Mouse (Mus musculus) lung, embryonic 14.5 days (tissue): ENCODE measurements around the gene Col26a1. TPM values are rescaled to one million over a fixed set of nuclear protein-coding genes. Genes with fewer than 3 reads are reported as not detected.

Experiments
- ATAC-seq: fragments of 200-750 bp; cut with Nextera tagmentation; 2 replicates; pipeline ENCODE4 v1.8.0; 2017; ENCODE audit warnings: mild to moderate bottlenecking, moderate TSS enrichment, moderate library complexity; ENCODE audit not compliant: insufficient read depth
- DNase-seq: peaks from one replicate; pipeline ENCODE4 v3.0.0-alpha.2; 2015
- H3K27ac ChIP-seq: fragments of 300-500 bp; sonication (generic); 2 replicates; pipeline ENCODE4 v1.5.1; 2014; ENCODE audit warnings: low read depth, mild to moderate bottlenecking, moderate library complexity
- H3K27me3 ChIP-seq: fragments of 300-500 bp; sonication (generic); 2 replicates; pipeline ENCODE4 v1.6.1; 2014; ENCODE audit warnings: low read length, control low read depth; ENCODE audit not compliant: insufficient read depth
- H3K36me3 ChIP-seq: fragments of 300-500 bp; sonication (generic); 2 replicates; pipeline ENCODE4 v1.6.1; 2014; ENCODE audit warnings: control low read depth; ENCODE audit not compliant: insufficient read depth
- H3K4me1 ChIP-seq: fragments of 300-500 bp; sonication (generic); 2 replicates; pipeline ENCODE4 v1.6.1; 2014; ENCODE audit warnings: antibody characterized with exemption, control low read depth; ENCODE audit not compliant: insufficient read depth
- H3K4me2 ChIP-seq: fragments of 300-500 bp; sonication (generic); 2 replicates; pipeline ENCODE4 v1.6.1; 2014; ENCODE audit warnings: mild to moderate bottlenecking
- H3K4me3 ChIP-seq: fragments of 300-500 bp; sonication (generic); 2 replicates; pipeline ENCODE4 v1.5.1; 2014; ENCODE audit warnings: low read depth, low read length
- H3K9ac ChIP-seq: fragments of 300-500 bp; sonication (generic); 2 replicates; pipeline ENCODE4 v1.6.1; 2014
- H3K9me3 ChIP-seq: fragments of 300-500 bp; sonication (generic); 2 replicates; pipeline ENCODE4 v1.6.1; 2016; ENCODE audit warnings: low read depth, low read length, control low read depth
- CTCF ChIP-seq: IDR thresholded peaks from 2 replicates; pipeline ENCODE4 v1.5.1; 2016; ENCODE audit warnings: antibody characterized with exemption, low read depth
- WGBS: fragments of 180-500 bp; shearing (Covaris S2); extraction: QIAGEN DNeasy Blood & Tissue Kit; methylation state at CpG from one replicate; pipeline ENCODE4 v1.1.7; 2014; 5-methylcytosine and 5-hydroxymethylcytosine counted together
- polyA plus RNA-seq: library from polyadenylated mRNA; unstranded; fragments of >200 nt; fragmentation: Nextera tagmentation; extraction: Ambion mirVana; gene quantifications from 2 replicates; pipeline ENCODE4 v1.2.1, GENCODE M21; 2014

The Col26a1 gene
- polyA plus RNA-seq, 1 experiment from 2014 or later, result 11.7 TPM

DNA sequence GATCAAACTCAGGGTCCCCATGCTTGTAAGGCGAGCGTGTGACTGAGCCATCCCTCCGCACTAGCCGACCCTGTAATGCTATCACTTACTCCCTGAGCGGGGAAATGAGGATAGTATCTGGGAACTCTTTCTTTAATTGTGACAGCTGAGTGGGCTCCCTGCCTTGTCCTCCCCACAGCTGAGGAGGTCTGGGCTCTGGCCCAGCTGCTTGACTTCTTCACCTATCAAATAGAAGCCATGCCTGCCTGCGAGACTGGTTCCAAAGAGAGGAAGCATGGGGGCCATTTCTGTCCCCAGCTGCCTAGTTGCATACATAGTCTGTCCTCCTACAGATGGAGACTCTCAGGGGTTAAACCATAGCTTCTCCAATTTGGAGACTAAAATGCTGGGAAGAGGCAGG is 78.0 kb downstream of the Col26a1 start:
- no peaks in the 10 kb centered on the region for H3K27me3 ChIP-seq
- peak overlapping the region; percentile 59; the same call in 1 of the 2 replicates for H3K27ac ChIP-seq
- TF ChIP-seq CTCF, result no peak
- H3K9ac ChIP-seq, result no peak overlapping the region
- peaks cover 25% of the 10 kb centered on the region; the same call in 1 of the 2 replicates for H3K4me1 ChIP-seq
- 52% methylated on average over 6 of the region's 6 CpGs for WGBS
- no peak overlapping the region for H3K4me3 ChIP-seq
- no peaks in the 10 kb centered on the region for H3K36me3 ChIP-seq
- no peaks in the 10 kb centered on the region for H3K9me3 ChIP-seq
- no peak overlapping the region for H3K4me2 ChIP-seq
- ATAC-seq (peak; percentile 52), DNase-seq (peak; percentile 70)

DNA sequence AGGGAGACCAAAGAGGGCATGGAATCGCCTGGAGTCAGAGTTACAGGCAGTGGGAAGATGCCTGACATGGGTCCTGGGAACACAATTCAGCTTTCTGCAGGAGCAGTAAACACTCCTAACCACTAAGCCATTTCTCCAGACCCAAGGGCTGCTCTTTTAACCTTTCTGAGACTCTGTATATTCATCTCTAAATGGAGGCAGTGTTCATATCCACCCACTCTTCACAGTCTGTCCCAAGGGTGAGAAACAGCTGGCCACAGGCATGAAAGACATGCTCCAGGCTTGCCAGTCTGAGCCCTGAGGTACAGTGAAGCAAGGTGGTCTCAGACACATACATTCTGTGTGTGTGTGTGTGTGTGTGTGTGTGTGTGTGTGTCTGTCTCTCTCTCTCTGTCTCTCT is 78.8 kb downstream of the Col26a1 start:
- H3K27ac ChIP-seq, result no peak overlapping the region
- H3K4me2 ChIP-seq, result no peak overlapping the region
- H3K4me3 ChIP-seq, result no peak overlapping the region
- no peaks in the 10 kb centered on the region for H3K36me3 ChIP-seq
- WGBS, result 44% methylated on average over 1 of the region's 1 CpGs
- ATAC-seq (no peak), DNase-seq (peak; percentile 38)
- no peaks in the 10 kb centered on the region for H3K9me3 ChIP-seq
- H3K4me1 ChIP-seq, result peaks cover 25% of the 10 kb centered on the region; the same call in 1 of the 2 replicates
- H3K9ac ChIP-seq, result no peak overlapping the region
- no peaks in the 10 kb centered on the region for H3K27me3 ChIP-seq
- TF ChIP-seq CTCF, result no peak

DNA sequence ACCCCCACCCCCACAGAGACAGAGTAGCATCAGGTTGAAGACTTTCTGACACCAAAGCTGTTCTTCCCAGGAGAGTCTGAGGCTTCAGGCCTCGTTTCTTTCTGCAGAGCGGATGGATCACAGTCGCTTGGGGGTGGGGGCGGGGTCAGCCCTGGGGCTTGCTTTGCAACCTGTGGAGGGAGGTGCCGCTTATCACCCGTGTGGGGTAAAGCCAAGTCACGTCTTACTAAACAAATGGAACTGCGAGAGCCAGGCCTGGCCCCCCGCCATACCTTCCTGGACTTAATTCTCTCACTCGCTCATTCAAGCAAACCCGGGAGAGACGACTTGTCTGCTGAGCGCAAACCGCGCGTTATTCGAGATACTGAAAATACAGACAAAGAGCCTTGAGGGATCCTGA is 80.3 kb downstream of the Col26a1 start:
- H3K36me3 ChIP-seq, result no peaks in the 10 kb centered on the region
- H3K27me3 ChIP-seq, result no peaks in the 10 kb centered on the region
- H3K9ac ChIP-seq, result 0 out of 2 replicates have a peak overlapping the region, but pooled peaks have one; percentile 10
- H3K27ac ChIP-seq, result peak overlapping the region; percentile 6; the same call in 1 of the 2 replicates
- H3K9me3 ChIP-seq, result no peaks in the 10 kb centered on the region
- ATAC-seq, result 0 out of 2 replicates have a peak, but pooled peaks have one; percentile 6
- peak overlapping the region; percentile 50 for H3K4me2 ChIP-seq
- no peak for TF ChIP-seq CTCF
- peaks cover 25% of the 10 kb centered on the region; the same call in 1 of the 2 replicates for H3K4me1 ChIP-seq
- WGBS, result 9% methylated on average over 17 of the region's 17 CpGs
- DNase-seq, result peak; percentile 68
- no peak overlapping the region for H3K4me3 ChIP-seq

DNA sequence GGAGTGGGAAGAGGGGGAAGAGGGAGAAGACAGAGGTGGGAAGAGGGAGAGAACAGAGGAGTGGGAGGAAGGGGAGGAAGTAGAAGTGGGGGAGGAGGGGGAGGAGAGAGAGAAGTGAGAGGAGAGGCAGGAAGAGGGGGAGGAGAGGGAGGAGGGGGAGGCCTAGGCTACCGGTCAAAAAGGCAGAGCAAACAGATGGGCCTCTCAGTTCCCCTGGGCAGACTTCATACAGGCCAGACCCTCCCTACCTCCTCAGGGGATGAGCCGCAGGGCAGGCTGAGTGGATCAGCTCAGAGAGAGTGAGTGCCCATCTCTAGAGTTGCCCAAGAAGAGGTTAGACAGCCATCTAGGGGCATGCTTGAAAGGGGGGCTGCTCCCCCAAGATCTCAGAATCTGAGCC is 86.1 kb downstream of the Col26a1 start:
- H3K4me2 ChIP-seq, result no peak overlapping the region
- peak overlapping the region; percentile 43; the same call in 1 of the 2 replicates for H3K27ac ChIP-seq
- peak; percentile 55; the same call in 1 of the 2 replicates for ATAC-seq
- no peak for TF ChIP-seq CTCF
- no peak overlapping the region for H3K9ac ChIP-seq
- no peaks in the 10 kb centered on the region for H3K9me3 ChIP-seq
- H3K4me3 ChIP-seq, result no peak overlapping the region
- 0 out of 2 replicates have a peak, but pooled peaks cover 5% of the 10 kb centered on the region for H3K4me1 ChIP-seq
- H3K36me3 ChIP-seq, result no peaks in the 10 kb centered on the region
- 4% methylated on average over 2 of the region's 2 CpGs for WGBS
- H3K27me3 ChIP-seq, result no peaks in the 10 kb centered on the region
- no peak for DNase-seq

DNA sequence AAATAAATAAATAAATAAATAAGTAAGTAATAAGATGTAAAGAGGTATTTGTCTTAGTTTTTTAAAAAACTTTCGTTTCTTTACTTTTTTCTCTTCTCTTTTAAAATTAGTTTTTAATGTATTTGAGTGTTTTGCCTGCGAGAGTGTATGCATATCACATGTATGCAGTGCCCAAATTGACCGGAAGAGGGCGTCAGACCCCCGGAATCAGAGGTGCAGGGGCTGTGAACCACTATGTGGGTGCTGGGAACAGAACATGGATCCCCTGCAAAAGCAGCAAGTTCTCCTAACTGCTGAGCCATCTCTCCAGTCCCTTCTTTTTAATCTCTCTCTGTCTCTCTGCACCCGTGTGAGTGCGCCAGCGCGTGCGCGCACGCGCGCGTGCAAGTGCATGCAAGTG is 89.2 kb downstream of the Col26a1 start:
- Histone ChIP-seq H3K9me3 (no peaks in the 10 kb centered on the region), H3K4me2 (no peak overlapping the region), H3K27me3 (no peaks in the 10 kb centered on the region), H3K4me3 (no peak overlapping the region), H3K27ac (no peak overlapping the region), H3K9ac (no peak overlapping the region), H3K4me1 (peaks cover 9% of the 10 kb centered on the region; the same call in 1 of the 2 replicates), H3K36me3 (no peaks in the 10 kb centered on the region)
- DNase-seq (no peak), ATAC-seq (no peak)
- 92% methylated on average over 15 of the region's 15 CpGs for WGBS
- TF ChIP-seq CTCF, result 0 out of 2 replicates have a peak, but pooled peaks have one; percentile 7

DNA sequence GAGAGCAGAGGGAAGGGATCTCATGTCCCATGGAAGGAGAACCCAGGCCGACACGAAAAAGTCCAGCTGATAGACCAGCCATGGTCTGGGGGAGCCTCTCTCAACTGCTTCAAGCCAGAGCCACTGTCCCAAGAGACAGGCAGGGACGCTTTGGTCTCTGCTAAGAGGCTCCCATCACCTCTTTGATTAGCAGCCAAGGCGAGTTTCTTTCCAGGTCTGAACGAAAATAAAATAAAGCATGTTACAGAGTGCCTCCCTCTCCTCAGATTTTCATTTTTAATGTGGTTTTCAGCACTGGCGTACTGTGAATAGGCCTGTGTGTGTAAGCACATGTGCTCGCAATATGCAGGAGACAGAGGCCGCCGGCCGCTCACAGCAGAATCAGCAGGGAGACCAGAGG is 90.5 kb downstream of the Col26a1 start:
- Histone ChIP-seq H3K9ac (no peak overlapping the region), H3K4me2 (no peak overlapping the region), H3K27me3 (no peaks in the 10 kb centered on the region), H3K4me1 (peaks cover 9% of the 10 kb centered on the region; the same call in 1 of the 2 replicates), H3K27ac (no peak overlapping the region), H3K4me3 (no peak overlapping the region), H3K36me3 (no peaks in the 10 kb centered on the region), H3K9me3 (no peaks in the 10 kb centered on the region)
- 78% methylated on average over 10 of the region's 10 CpGs for WGBS
- ATAC-seq (no peak), DNase-seq (no peak)
- no peak for TF ChIP-seq CTCF

DNA sequence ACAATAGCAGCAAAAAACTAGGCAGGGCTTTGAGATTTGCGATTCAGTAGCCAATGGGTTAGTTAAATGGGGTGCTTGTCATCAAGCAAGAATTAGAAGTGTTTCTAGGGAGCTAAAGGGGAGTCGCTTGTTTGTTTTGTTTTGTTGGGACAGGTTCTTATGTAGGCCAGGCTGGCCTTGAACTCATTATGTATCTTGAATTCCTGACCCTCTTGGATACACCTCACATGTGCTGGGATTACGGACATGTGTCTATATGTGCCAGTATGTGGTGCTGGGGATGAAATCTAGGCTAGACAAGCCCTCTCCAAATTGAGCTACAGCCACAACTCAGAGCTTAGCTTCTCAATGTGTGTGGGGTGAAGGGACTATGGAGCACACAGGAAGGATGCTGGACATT is 91.8 kb downstream of the Col26a1 start:
- no peaks in the 10 kb centered on the region for H3K36me3 ChIP-seq
- H3K4me1 ChIP-seq, result peaks cover 4% of the 10 kb centered on the region; the same call in 1 of the 2 replicates
- H3K27ac ChIP-seq, result 0 out of 2 replicates have a peak overlapping the region, but pooled peaks have one; percentile 46
- ATAC-seq (peak; percentile 26; the same call in 1 of the 2 replicates), DNase-seq (no peak)
- H3K9ac ChIP-seq, result no peak overlapping the region
- WGBS, result 53% methylated on average over 3 of the region's 3 CpGs
- no peak overlapping the region for H3K4me3 ChIP-seq
- H3K4me2 ChIP-seq, result 0 out of 2 replicates have a peak overlapping the region, but pooled peaks have one; percentile 12
- H3K27me3 ChIP-seq, result no peaks in the 10 kb centered on the region
- no peaks in the 10 kb centered on the region for H3K9me3 ChIP-seq
- TF ChIP-seq CTCF, result no peak
